Mouse (Mus musculus) small intestine, adult 2 months (tissue): ENCODE results near the gene Snd1.

Experiments used
- CTCF ChIP-seq: fragments of 200-500 bp; IDR thresholded peaks from 2 replicates; pipeline ENCODE4 v1.5.1; 2012; ENCODE audit warnings: low read depth, mild to moderate bottlenecking, control low read depth, inconsistent platforms, low read length, moderate library complexity, mixed read lengths; ENCODE audit not compliant: insufficient replicate concordance, insufficient read length; ENCODE audit errors: extremely low read depth
- POLR2A ChIP-seq: fragments of 200-500 bp; IDR thresholded peaks from 2 replicates; pipeline ENCODE4 v1.6.1; 2012; ENCODE audit warnings: low read depth, mild to moderate bottlenecking, control low read depth, inconsistent platforms, low read length, moderate library complexity

- TF ChIP-seq CTCF (no peak), POLR2A (no peak)
Measured at GRCm38 (mm10) chr6:28980219-28980618, 505.3 kb downstream of the Snd1 start.
